Mouse (Mus musculus) embryonic facial prominence, embryonic 14.5 days (tissue): Measurements from ENCODE around the gene Pick1. TPM values are rescaled to one million over a fixed set of nuclear protein-coding genes. Genes with fewer than 3 reads are reported as not detected.

Source experiments
- ATAC-seq: fragments of 200-750 bp; cut with Nextera tagmentation; 2 replicates; pipeline ENCODE4 v1.8.0; 2017; ENCODE audit warnings: low read depth, moderate number of reproducible peaks, moderate TSS enrichment
- DNase-seq: peaks from one replicate; pipeline ENCODE4 v3.0.0-alpha.2; 2015; ENCODE audit warnings: low spot score
- H3K27ac ChIP-seq: fragments of 300-500 bp; sonication (generic); replicated peaks from 2 replicates; pipeline ENCODE4 v1.5.1; 2014; ENCODE audit warnings: low read depth, mild to moderate bottlenecking, low read length, moderate library complexity
- H3K27me3 ChIP-seq: fragments of 300-500 bp; sonication (generic); replicated peaks from 2 replicates; pipeline ENCODE4 v1.6.1; 2014; ENCODE audit warnings: low read length; ENCODE audit not compliant: control insufficient read depth, insufficient read depth
- H3K36me3 ChIP-seq: fragments of 300-500 bp; sonication (generic); 2 replicates; pipeline ENCODE4 v1.6.1; 2014; ENCODE audit warnings: low read length, mixed read lengths; ENCODE audit not compliant: control insufficient read depth, insufficient read depth
- H3K4me1 ChIP-seq: fragments of 300-500 bp; sonication (generic); 2 replicates; pipeline ENCODE4 v1.6.1; 2014; ENCODE audit warnings: antibody characterized with exemption, low read length; ENCODE audit not compliant: control insufficient read depth, insufficient read depth
- H3K4me2 ChIP-seq: fragments of 300-500 bp; sonication (generic); 2 replicates; pipeline ENCODE4 v1.6.1; 2014; ENCODE audit warnings: low read depth, mild to moderate bottlenecking, low read length, moderate library complexity, mixed read lengths
- H3K4me3 ChIP-seq: fragments of 300-500 bp; sonication (generic); 2 replicates; pipeline ENCODE4 v1.5.1; 2014; ENCODE audit warnings: low read depth, mild to moderate bottlenecking, low read length
- H3K9ac ChIP-seq: fragments of 300-500 bp; sonication (generic); 2 replicates; pipeline ENCODE4 v1.6.1; 2014; ENCODE audit warnings: low read depth, mild to moderate bottlenecking, low read length, moderate library complexity, mixed read lengths
- H3K9me3 ChIP-seq: fragments of 300-500 bp; sonication (generic); 2 replicates; pipeline ENCODE4 v1.6.1; 2016; ENCODE audit warnings: low read length; ENCODE audit not compliant: control insufficient read depth
- WGBS: fragments of 180-500 bp; shearing (Covaris S2); extraction: QIAGEN DNeasy Blood & Tissue Kit; methylation state at CpG from one replicate; pipeline ENCODE4 v1.1.7; 2014; 5-methylcytosine and 5-hydroxymethylcytosine counted together
- polyA plus RNA-seq: library from polyadenylated mRNA; unstranded; fragments of >200 nt; fragmentation: Nextera tagmentation; extraction: Ambion mirVana; gene quantifications from 2 replicates; pipeline ENCODE4 v1.2.1, GENCODE M21; 2014

Pick1 gene
- polyA plus RNA-seq, result 18.1 and 21.3 TPM in 2 replicates

GRCm38 (mm10) chr15:79229058-79229821, at the start of gene Pick1, which contains the start of gene Gm49486:
Gene Pick1 (plus strand): TSS chr15:79229173.
Gene Gm49486 (plus strand): TSS chr15:79229391.
- Histone ChIP-seq H3K4me2 (peak within 1 kb of the TSS; percentile 80), H3K9me3 (no peaks in the 10 kb centered on the region), H3K9ac (peak within 1 kb of the TSS; percentile 83), H3K4me3 (peak within 1 kb of the TSS; percentile 67), H3K27ac (peak within 1 kb of the TSS; percentile 95), H3K36me3 (peaks cover 21% of the 10 kb centered on the region), H3K27me3 (no peaks in the 10 kb centered on the region), H3K4me1 (peaks cover 7% of the 10 kb centered on the region)
- ATAC-seq (peak; percentile 89), DNase-seq (peak; percentile 93)
- under 1% methylated on average over 45 of the region's 51 CpGs for WGBS

- ATAC-seq, result no peak
- no peak overlapping the region for H3K27ac ChIP-seq
- no peaks in the 10 kb centered on the region for H3K36me3 ChIP-seq
These were observed 43.8 kb upstream of the Pick1 start for GRCm38 (mm10) chr15:79185213-79185612.

GRCm38 (mm10) chr15:79187819-79188218, 41.2 kb upstream of the Pick1 start:
- Histone ChIP-seq H3K4me3 (no peak overlapping the region), H3K4me2 (no peak overlapping the region), H3K36me3 (no peaks in the 10 kb centered on the region), H3K9ac (no peak overlapping the region), H3K27me3 (no peaks in the 10 kb centered on the region), H3K9me3 (no peaks in the 10 kb centered on the region), H3K27ac (no peak overlapping the region), H3K4me1 (peaks cover 4% of the 10 kb centered on the region)
- ATAC-seq, result no peak
- no peak for DNase-seq
- WGBS, result 93% methylated on average over 8 of the region's 8 CpGs

More at GRCm38 (mm10) chr15:79185213-79185612, 43.8 kb upstream of the Pick1 start:
- no peak overlapping the region for H3K9ac ChIP-seq
- no peaks in the 10 kb centered on the region for H3K4me1 ChIP-seq
- H3K4me3 ChIP-seq, result no peak overlapping the region
- 69% methylated on average over 10 of the region's 10 CpGs for WGBS
- H3K4me2 ChIP-seq, result no peak overlapping the region
- no peaks in the 10 kb centered on the region for H3K9me3 ChIP-seq
- no peaks in the 10 kb centered on the region for H3K27me3 ChIP-seq
- peak; percentile 47 for DNase-seq

GRCm38 (mm10) chr15:79191426-79191825, 37.5 kb upstream of the Pick1 start:
- Histone ChIP-seq H3K4me2 (no peak overlapping the region), H3K4me1 (peaks cover 21% of the 10 kb centered on the region), H3K36me3 (no peaks in the 10 kb centered on the region), H3K9ac (no peak overlapping the region), H3K27ac (no peak overlapping the region), H3K4me3 (no peak overlapping the region), H3K9me3 (no peaks in the 10 kb centered on the region), H3K27me3 (no peaks in the 10 kb centered on the region)
- 93% methylated on average over 2 of the region's 2 CpGs for WGBS
- DNase-seq, result no peak
- no peak for ATAC-seq

GRCm38 (mm10) chr15:79192450-79192849, 36.5 kb upstream of the Pick1 start:
- peak; percentile 9; the same call in 1 of the 2 replicates for ATAC-seq
- H3K27me3 ChIP-seq, result no peaks in the 10 kb centered on the region
- WGBS, result 84% methylated on average over 6 of the region's 6 CpGs
- H3K36me3 ChIP-seq, result no peaks in the 10 kb centered on the region
- H3K4me2 ChIP-seq, result peak overlapping the region; percentile 28; the same call in 1 of the 2 replicates
- no peaks in the 10 kb centered on the region for H3K9me3 ChIP-seq
- H3K27ac ChIP-seq, result peak overlapping the region; percentile 89
- H3K9ac ChIP-seq, result 0 out of 2 replicates have a peak overlapping the region, but pooled peaks have one; percentile 47
- peaks cover 21% of the 10 kb centered on the region for H3K4me1 ChIP-seq
- H3K4me3 ChIP-seq, result no peak overlapping the region
- no peak for DNase-seq

GRCm38 (mm10) chr15:79192885-79193845, 35.8 kb upstream of the Pick1 start:
- peak overlapping the region; percentile 47 for H3K9ac ChIP-seq
- peak; percentile 93 for DNase-seq

GRCm38 (mm10) chr15:79194048-79194447, 34.9 kb upstream of the Pick1 start:
- peak overlapping the region; percentile 89 for H3K27ac ChIP-seq
- H3K27me3 ChIP-seq, result no peaks in the 10 kb centered on the region
- no peak for ATAC-seq
- no peak overlapping the region for H3K4me3 ChIP-seq
- peak overlapping the region; percentile 47; the same call in 1 of the 2 replicates for H3K9ac ChIP-seq
- peaks cover 21% of the 10 kb centered on the region for H3K4me1 ChIP-seq
- no peaks in the 10 kb centered on the region for H3K36me3 ChIP-seq
- WGBS, result 77% methylated on average over 9 of the region's 9 CpGs
- DNase-seq, result no peak
- H3K4me2 ChIP-seq, result no peak overlapping the region
- no peaks in the 10 kb centered on the region for H3K9me3 ChIP-seq

More at GRCm38 (mm10) chr15:79192885-79193845, 35.8 kb upstream of the Pick1 start:
- Histone ChIP-seq H3K9me3 (no peaks in the 10 kb centered on the region), H3K27ac (peak overlapping the region; percentile 89), H3K4me1 (peaks cover 21% of the 10 kb centered on the region), H3K27me3 (no peaks in the 10 kb centered on the region), H3K4me2 (peak overlapping the region; percentile 28), H3K36me3 (no peaks in the 10 kb centered on the region), H3K4me3 (no peak overlapping the region)
- WGBS, result 19% methylated on average over 24 of the region's 27 CpGs
- peak; percentile 92 for ATAC-seq

- Histone ChIP-seq H3K4me2 (no peak overlapping the region), H3K27me3 (no peaks in the 10 kb centered on the region), H3K4me1 (peaks cover 21% of the 10 kb centered on the region), H3K36me3 (no peaks in the 10 kb centered on the region), H3K9me3 (no peaks in the 10 kb centered on the region), H3K27ac (no peak overlapping the region), H3K4me3 (no peak overlapping the region), H3K9ac (no peak overlapping the region)
- WGBS, result 79% methylated on average over 2 of the region's 2 CpGs
- ATAC-seq (no peak), DNase-seq (no peak)
These were observed 34.0 kb upstream of the Pick1 start for GRCm38 (mm10) chr15:79194946-79195345.
